In genomic region chr11:106487733-106488115, GRCm38 (mm10) we compare ENCODE assay signal across 8 mouse cellular contexts. TPM values are rescaled to one million over a fixed set of nuclear protein-coding genes. Genes with fewer than 3 reads are reported as not detected.
DNase-seq lines count a peak whose midpoint lies in the region; ATAC-seq lines count a peak whose summit lies in the region.

Gene Ern1 (minus strand): TSS chr11:106487852.

- 1% methylated on average over 25 of the region's 28 CpGs for WGBS in heart, embryonic 11.5 days (ENCODE audit: insufficient replicate concordance)
- under 1% methylated on average over 20 of the region's 28 CpGs for WGBS in kidney, embryonic 16.5 days

- H3K36me3 ChIP-seq in erythroblast, embryonic 14.5 days (ENCODE audit: control insufficient read depth), result no peaks in the 10 kb centered on the region
- no peaks in the 10 kb centered on the region for H3K36me3 ChIP-seq in heart, embryonic 11.5 days (ENCODE audit: control insufficient read depth, insufficient read depth, low read length)
- H3K36me3 ChIP-seq in kidney, embryonic 16.5 days (ENCODE audit: insufficient read depth, low read length), result no peaks in the 10 kb centered on the region

- no peaks in the 10 kb centered on the region for H3K9me3 ChIP-seq in erythroblast, embryonic 14.5 days (ENCODE audit: control insufficient read depth, low read length)
- no peaks in the 10 kb centered on the region for H3K9me3 ChIP-seq in heart, embryonic 11.5 days (replicated peaks; ENCODE audit: control insufficient read depth, low read length)
- no peaks in the 10 kb centered on the region for H3K9me3 ChIP-seq in kidney, embryonic 16.5 days (ENCODE audit: low read length)

- H3K9ac ChIP-seq in heart, embryonic 11.5 days (ENCODE audit: low read depth, low read length), result peak within 1 kb of the TSS; percentile 81
- peak within 1 kb of the TSS; percentile 92 for H3K9ac ChIP-seq in kidney, embryonic 16.5 days (replicated peaks; ENCODE audit: low read length)

- peaks cover 29% of the 10 kb centered on the region for H3K4me1 ChIP-seq in erythroblast, embryonic 14.5 days (ENCODE audit: control insufficient read depth)
- no peaks in the 10 kb centered on the region for H3K4me1 ChIP-seq in heart, embryonic 11.5 days (ENCODE audit: control insufficient read depth, insufficient read depth, low read length)
- peaks cover 19% of the 10 kb centered on the region for H3K4me1 ChIP-seq in kidney, embryonic 16.5 days (ENCODE audit: insufficient read depth, low read length)

- peak within 1 kb of the TSS; percentile 94 for H3K4me3 ChIP-seq in erythroblast, embryonic 14.5 days (replicated peaks)
- H3K4me3 ChIP-seq in heart, embryonic 11.5 days (ENCODE audit: low read depth, low read length), result peak within 1 kb of the TSS; percentile 73
- H3K4me3 ChIP-seq in kidney, embryonic 16.5 days (ENCODE audit: low read length), result peak within 1 kb of the TSS; percentile 91

- DNase-seq in CD4-positive helper T cell, adult 2 months (ENCODE audit: low read depth, low spot score), result peak; percentile 92
- DNase-seq in brain, embryonic 18.5 days (ENCODE audit: low read depth, low spot score), result peak; percentile 76
- peak; percentile 96 for DNase-seq in liver
- DNase-seq in monocyte, adult 2 months (ENCODE audit: low read depth in 1 of 2, low spot score in 2 of 2), result peak; percentile 87 to 98
- peak; percentile 95 to 96 for DNase-seq in spleen, postnatal 14 days (ENCODE audit: low spot score in 2 of 2)

- peak within 1 kb of the TSS; percentile 85 for H3K27ac ChIP-seq in heart, embryonic 11.5 days (ENCODE audit: low read depth, low read length)
- peak within 1 kb of the TSS; percentile 92 for H3K27ac ChIP-seq in kidney, embryonic 16.5 days (ENCODE audit: low read length)

- H3K27me3 ChIP-seq in erythroblast, embryonic 14.5 days (ENCODE audit: control insufficient read depth), result no peaks in the 10 kb centered on the region
- no peaks in the 10 kb centered on the region for H3K27me3 ChIP-seq in heart, embryonic 11.5 days (ENCODE audit: control insufficient read depth, insufficient read depth, low read length)
- H3K27me3 ChIP-seq in kidney, embryonic 16.5 days (ENCODE audit: insufficient read depth, low read length), result no peaks in the 10 kb centered on the region

- peak within 1 kb of the TSS; percentile 90 for H3K4me2 ChIP-seq in heart, embryonic 11.5 days
- H3K4me2 ChIP-seq in kidney, embryonic 16.5 days (replicated peaks; ENCODE audit: low read depth, low read length), result peak within 1 kb of the TSS; percentile 93

- ATAC-seq in heart, embryonic 11.5 days (replicated peaks; ENCODE audit: insufficient number of reproducible peaks, low FRiP score, low TSS enrichment), result peak; percentile 99
- ATAC-seq in kidney, embryonic 16.5 days (ENCODE audit: low FRiP score, low TSS enrichment), result peak; percentile 97

RNA-seq across cellular contexts. Expression of gene Ern1, which starts in this region (rescaled TPM):
- 0.14 and 0.27 TPM in 2 replicates for polyA plus RNA-seq in erythroblast, embryonic 14.5 days (2012)
- polyA plus RNA-seq in heart, embryonic 11.5 days (2014; fragmentation: Nextera tagmentation; extraction: Ambion mirVana), result 3.7 and 4.4 TPM in 2 replicates
- polyA plus RNA-seq in kidney, embryonic 16.5 days (2015; fragmentation: Nextera tagmentation; extraction: Ambion mirVana), result 5.4 and 6.8 TPM in 2 replicates

Comparison
In these comparisons a context has a peak if more than half of its experiments do, and no peak if none do; other contexts are left out.
1. Peak in every context shown above with its lines: DNase-seq, ATAC-seq, H3K4me3 ChIP-seq and H3K27ac ChIP-seq.